Mouse (Mus musculus) T-cell, adult 2 months (primary cell): Measurements from ENCODE around the gene Tdrd7.
A peak's percentile ranks its signal among the peaks of the same experiment; 100 is the strongest.

Source experiments
- DNase-seq: peaks from one replicate; pipeline ENCODE4 v3.0.0; 2022; ENCODE audit warnings: low spot score

Tdrd7 gene

DNA sequence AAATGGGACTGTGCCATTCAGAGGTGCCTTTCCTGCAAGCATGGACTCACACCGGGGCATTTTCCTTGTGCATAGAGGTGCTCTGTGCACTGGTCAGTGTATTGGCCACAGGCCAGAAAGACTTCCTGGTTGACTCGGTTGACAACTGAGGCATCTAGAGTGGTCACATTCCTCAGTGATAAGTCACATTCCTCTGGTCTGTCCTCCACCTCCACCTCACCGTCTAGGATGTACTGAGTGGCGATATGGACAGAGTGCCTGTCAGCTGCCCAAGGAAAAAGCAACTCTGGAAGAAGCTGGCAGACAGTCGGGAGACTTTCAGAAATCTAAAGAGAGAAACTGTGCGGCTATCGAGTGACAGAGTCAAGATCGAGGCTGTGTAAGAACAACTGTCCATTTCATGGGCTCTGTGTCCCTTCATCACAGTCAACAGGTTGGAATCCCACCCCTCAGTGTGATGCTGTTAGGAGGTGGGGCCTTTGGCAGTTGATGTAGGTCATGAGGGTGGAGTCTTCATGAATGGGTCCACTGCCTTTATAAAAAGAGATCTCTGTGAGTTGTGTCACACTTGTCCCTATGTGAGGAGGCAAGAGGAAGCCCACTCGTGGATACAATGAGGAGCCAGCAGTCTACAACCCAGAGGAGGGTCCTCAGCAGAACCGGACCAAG lies at the start of gene Tdrd7:
Gene Tdrd7 (plus strand): TSS at position 564 of the 669 bp plus-strand sequence.
- DNase-seq = no peak

GRCm38 (mm10) chr4:45917091-45917490 lies 48.0 kb upstream of the Tdrd7 start:
- DNase-seq = no peak

DNA sequence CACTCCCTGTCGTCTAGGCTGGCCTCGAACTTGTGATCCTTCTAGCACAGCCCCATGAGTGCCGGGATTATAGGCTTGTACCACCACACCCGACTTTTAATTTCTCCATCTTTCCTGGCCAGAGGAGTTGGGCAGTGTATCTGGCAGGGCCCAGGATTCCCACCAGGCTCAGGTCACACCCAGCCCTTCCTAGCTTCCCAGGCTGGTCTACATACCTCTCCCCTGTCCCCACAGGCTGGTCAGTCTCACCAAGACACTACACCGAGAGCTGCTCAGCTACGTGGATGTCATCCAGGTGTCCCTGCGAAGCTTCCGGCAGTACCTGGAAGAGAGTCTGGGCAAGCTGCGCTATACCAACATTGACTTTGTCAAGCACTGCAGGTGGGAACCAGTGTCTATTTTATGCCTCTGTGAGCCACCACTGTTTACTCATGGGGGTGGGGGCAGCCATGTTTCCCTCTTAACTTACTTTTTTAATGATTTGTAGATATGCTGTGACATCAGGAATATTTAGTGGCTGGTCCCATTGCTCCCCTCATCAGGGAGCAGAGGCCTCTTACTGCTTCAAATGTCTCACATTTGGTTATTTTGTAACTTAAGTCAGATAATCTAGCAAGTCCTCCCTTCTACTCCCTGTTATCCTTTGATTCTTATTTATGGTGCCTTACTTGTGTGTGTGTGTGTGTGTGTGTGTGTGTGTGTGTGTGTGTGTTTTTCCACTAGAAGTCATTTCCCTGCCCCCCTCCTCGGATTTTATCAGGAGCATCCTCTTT lies 43.3 kb upstream of the Tdrd7 start:
- DNase-seq = no peak

DNA sequence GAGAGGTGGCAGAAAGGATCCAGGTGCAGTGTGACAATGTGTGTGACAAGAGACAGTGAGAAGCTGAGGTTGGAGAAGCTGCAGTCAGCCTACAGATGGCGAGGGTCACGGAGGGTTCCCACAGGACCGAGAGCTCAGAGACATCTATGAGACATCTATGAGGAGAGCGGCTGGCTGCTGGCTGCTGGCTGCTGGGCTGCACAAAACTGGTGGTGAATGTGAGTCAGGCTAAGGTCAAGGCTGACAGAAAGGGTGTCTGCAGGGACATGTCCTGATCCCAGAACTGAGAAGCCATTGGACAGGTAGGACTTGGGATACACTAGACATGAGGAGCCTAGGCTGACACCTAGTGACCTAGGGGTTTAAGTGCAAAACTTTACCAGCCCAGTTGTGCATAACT lies 41.1 kb upstream of the Tdrd7 start:
- no peak for DNase-seq

GRCm38 (mm10) chr4:45928561-45928960 lies 36.6 kb upstream of the Tdrd7 start:
- no peak for DNase-seq

DNA sequence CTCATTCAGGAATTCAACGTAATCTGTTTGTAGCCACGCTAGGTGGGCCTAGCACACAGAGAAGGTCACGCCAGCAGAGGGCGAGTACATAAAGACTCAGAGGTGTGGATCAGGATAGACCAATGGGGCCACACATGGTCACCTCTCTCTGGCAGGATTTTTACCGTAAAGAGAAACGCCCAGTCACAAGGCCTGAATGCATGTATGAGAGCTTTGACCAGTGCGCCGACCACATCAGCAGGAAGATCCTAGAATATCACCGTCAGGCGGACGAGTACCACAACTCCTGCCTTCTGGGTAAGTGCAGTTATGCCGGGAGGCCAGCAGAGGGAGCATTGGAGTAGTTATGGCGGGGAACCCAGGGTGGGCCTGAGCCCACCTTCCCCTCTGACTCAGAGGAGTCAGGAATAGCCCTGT lies 23.5 kb upstream of the Tdrd7 start:
- DNase-seq = peak; percentile 10

GRCm38 (mm10) chr4:45947729-45948128 lies 17.4 kb upstream of the Tdrd7 start:
- DNase-seq = no peak

- no peak for DNase-seq
Measured at GRCm38 (mm10) chr4:45949109-45949848, 15.9 kb upstream of the Tdrd7 start.

- DNase-seq = no peak
Measured at GRCm38 (mm10) chr4:45951830-45952229, 13.3 kb upstream of the Tdrd7 start.

GRCm38 (mm10) chr4:45953025-45953919 lies 11.9 kb upstream of the Tdrd7 start:
- DNase-seq = no peak

- no peak for DNase-seq
Measured at GRCm38 (mm10) chr4:45955235-45955634, 9.9 kb upstream of the Tdrd7 start.

- DNase-seq = no peak
Measured at GRCm38 (mm10) chr4:45956131-45956530, 9.0 kb upstream of the Tdrd7 start.

- DNase-seq = no peak
Measured at GRCm38 (mm10) chr4:45956706-45957105, 8.4 kb upstream of the Tdrd7 start.

DNA sequence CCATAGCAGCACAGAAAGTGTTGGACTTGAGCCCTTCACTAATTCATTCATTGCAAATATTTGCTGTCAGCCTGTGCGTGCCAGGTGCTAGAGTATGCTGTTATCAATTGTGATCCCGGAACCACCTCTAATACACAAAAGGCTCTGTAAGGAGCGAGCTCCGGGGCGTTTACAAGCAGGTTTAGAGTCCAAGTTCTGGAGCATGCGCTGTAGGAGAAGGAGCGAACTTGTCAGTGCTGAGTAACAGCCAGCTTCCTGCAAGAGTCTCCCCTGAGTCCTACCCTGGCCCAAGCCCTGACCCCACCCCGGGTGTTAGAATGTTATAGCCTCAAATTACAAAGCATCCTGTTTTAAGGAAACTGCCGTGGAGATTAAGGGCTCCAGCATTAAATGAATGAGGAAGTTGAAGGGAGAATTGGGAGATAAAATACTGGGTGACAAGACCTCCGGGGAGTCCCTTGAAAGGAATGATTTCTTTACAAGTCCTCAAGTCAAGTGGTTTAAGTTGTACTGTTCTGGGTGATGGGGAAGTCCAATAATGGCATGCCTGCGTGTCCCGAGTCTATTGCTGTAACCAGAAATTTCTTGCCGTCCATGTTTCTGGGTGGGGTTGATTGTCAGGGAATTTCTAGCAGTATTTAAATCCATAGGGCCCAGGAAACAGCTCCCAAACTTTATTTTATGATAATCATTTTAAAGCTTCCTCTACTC lies 758 bp downstream of the Tdrd7 start:
- no peak for DNase-seq

DNA sequence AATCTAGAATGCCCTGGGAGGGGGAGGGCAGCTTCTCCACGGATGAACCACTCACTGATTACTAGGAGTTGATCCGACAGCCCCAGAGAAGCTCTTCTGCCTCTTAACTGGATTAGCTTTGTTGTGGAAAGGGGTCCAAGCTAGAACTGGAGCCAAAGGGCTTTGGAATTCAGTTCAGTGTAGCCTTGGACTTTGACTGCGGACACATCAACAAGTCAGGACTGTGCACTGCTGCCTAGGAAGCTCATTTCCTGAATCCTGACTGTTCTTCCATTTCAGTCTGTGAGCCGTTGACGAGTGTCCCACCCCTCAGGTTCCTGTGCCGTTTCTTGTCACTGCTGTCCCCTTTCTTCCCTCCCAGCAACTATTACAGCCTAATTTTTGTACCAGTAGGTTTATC lies 1.6 kb downstream of the Tdrd7 start:
- DNase-seq = no peak

DNA sequence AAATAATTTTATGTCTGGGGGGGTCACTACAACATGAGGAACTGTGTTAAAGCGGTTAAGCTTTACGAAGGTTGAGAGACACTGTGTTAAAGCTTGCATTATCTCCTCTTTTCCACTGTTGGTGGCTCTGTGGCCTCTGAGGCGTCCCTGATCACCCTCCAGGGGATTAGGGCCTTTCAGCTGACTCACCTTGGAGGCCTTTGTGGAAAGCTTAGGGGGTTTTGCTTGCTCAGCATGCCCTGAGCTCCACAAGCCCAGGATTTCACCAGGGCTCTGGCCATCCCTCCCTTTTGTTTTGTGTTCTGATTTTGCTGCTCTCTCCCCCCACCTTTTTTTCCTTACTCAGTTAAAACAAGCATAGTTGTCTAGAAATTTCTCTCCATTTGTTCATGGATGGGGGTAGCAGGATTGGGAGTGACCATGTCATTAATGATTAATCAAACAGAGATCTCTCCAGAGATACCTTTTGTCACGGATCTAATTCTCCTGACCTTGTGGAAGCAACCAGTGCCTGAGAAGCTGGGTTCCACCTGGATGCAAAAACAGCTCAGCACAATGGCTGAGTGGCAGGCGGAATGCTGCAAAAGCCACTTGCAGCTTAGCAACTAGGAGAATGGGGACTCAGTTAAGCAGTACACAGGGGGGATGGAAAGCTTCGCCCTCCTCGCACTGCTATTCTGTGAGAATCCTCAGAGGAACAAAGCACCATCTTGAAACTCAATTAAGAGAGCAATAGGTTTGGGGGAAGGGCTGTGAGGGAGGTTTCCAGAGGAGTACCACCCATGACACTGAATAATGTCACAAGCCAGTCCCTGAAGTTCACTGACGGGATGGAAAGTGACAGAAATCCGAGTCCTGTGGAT lies 2.6 kb downstream of the Tdrd7 start:
- no peak for DNase-seq

DNA sequence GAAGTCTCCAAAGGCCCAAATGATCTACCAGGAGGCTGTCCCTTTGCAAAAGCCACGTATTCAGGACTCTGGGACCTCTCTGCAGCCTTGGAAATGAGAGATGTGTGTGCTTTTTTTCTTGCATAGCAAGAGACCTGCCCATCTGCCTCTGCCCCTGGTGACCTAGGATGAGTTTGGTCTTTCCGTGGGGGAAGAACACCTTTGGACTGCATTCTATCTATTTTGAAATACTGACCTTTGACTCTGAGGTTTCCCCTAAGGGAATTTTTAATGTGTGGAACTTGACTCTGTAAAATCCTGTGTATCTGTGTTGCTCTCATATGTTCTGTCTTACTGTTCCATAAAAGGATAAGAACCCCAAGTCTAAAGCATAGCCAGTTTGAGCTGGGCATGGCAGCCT lies 3.9 kb downstream of the Tdrd7 start:
- DNase-seq = no peak

DNA sequence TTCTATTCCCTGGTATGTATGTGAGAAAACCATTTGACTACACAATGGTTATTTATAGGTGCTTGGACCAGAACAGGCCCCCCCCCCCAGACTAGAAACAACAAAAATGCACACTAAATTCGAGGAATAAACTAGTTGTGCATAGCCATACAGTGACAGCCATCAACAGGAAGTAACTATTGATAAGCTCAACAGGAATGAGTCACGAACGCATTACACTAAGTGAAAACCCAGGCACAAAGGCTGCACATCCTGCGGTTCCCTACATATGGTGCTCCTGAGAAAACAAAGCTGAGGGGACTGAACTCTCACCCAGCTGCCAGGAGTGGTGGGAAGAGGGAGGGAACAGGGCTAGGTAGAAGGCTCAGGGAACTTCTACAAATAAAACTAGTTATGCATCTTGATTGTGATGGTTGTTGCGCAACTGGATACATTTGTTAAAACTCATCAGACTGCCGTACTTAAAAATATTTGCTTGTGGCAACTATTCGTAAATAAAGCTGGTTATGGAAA lies 5.0 kb downstream of the Tdrd7 start:
- no peak for DNase-seq

DNA sequence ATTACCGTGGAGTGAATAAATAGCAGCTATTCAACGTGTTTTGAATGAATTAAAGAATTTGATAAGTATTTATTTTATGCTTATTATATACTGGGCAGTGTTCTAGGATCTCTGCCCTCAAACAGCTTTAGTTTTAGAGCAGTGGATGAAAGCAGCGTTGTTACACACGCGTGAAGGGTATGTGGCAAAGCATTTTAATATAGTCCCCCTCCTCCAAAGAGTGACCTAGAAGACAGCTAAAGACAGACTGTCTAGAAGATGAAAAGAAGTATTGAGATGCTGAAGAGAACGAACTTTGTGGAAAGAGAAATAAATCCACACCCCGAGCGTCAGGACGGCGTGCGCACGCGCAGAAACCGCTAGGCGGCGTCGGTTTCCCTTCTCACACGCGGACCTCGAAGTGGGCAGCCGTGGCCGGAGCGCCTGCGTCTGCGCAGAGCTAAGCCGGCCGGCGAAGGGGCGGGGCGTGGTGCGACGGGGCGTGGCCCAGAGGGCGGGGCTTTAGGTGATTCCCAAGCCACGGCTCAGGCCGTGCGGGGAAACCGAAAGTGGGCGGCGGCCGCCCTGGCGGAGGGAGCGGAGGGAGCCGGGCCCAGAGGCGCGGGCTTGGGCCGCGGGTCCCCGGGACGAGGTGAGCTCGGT lies 6.8 kb downstream of the Tdrd7 start:
- peak; percentile 65 for DNase-seq

DNA sequence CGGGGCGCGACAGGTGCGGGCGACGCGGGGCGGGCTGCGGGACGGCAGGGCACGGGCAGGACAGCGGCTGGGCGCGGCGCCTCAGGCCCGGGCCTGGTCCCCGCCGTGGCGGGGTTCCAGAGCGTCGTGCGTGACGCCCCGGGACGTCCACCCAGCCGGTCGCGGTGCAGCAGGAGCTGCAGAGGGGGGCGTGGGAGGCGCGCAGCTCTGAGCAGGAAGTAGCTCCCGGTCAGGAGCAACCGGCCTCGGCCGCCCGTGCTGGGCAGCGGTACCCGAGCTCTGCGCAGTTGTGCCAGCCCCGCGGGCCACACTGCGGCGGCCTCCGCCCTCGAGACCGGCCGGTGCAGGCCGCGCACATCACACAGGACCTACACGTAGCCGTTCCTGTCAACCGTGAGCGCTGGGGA lies 7.3 kb downstream of the Tdrd7 start:
- DNase-seq = peak; percentile 16
